Mouse (Mus musculus) bone marrow, adult 2 months (tissue): ENCODE data around the gene Usp2.

Source experiments
- CTCF ChIP-seq: fragments of 200-500 bp; IDR thresholded peaks from 2 replicates; pipeline ENCODE4 v1.5.1; 2011; ENCODE audit warnings: low read length, control low read depth; ENCODE audit not compliant: control insufficient read depth, insufficient read depth
- POLR2A ChIP-seq: fragments of 200-500 bp; IDR thresholded peaks from 2 replicates; pipeline ENCODE4 v1.6.1; 2011; ENCODE audit warnings: low read depth, mild to moderate bottlenecking, control low read depth, low read length, borderline replicate concordance; ENCODE audit not compliant: control insufficient read depth

DNA sequence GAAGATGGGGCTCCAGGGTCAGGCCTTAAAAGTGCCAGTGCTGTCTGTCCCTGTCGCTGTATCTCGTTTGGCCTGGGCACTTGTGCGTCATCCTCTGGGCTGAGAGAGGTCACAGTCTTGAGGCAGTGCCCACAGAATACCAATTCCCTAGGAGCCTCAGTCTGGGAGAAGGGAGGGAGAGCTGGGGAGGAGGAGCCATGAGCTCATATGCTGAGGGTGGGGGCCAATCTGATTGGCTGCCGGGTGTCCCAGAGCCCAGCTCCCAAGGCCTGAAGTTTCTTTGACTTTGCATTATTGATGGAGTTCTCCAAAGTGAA, 5.7 kb downstream of the Usp2 start:
- no peak for TF ChIP-seq CTCF
- TF ChIP-seq POLR2A: no peak
